Mouse (Mus musculus) CH12.LX (cell line): Measurements from ENCODE around the gene Zfpl1.
"Not testable (repeated sequence)": the region's sequence is repeated elsewhere in the genome, so short reads cannot be mapped to it uniquely, and the experiment has no call there.

Source experiments
- CHD2 ChIP-seq: IDR thresholded peaks from 2 replicates; pipeline ENCODE4 v1.6.1; 2011; ENCODE audit warnings: low read length, improper control_type of control experiment
- CTCF ChIP-seq, 2 experiments: IDR thresholded peaks in 1 of 2; conservative IDR thresholded peaks in 1 of 2; 2 replicates each; pipeline ENCODE4 v1.5.1; 2011 to 2012; ENCODE audit warnings: low read depth in 2 of 2, low read length in 2 of 2, improper control_type of control experiment in 1 of 2, inconsistent platforms in 1 of 2, mild to moderate bottlenecking in 1 of 2, moderate library complexity in 1 of 2
- ELF1 ChIP-seq: IDR thresholded peaks from 2 replicates; pipeline ENCODE4 v1.6.1; 2014; ENCODE audit warnings: low read depth, mild to moderate bottlenecking, inconsistent platforms, low read length, improper control_type of control experiment
- EP300 ChIP-seq: IDR thresholded peaks from 2 replicates; pipeline ENCODE4 v1.6.1; 2011; ENCODE audit warnings: low read length, improper control_type of control experiment
- IRF4 ChIP-seq: IDR thresholded peaks from 2 replicates; pipeline ENCODE4 v1.6.1; 2014; ENCODE audit warnings: low read depth, mild to moderate bottlenecking, inconsistent platforms, low read length, improper control_type of control experiment
- MAX ChIP-seq: IDR thresholded peaks from 2 replicates; pipeline ENCODE4 v1.6.1; 2011; ENCODE audit warnings: low read length, improper control_type of control experiment
- POLR2A ChIP-seq: IDR thresholded peaks from 2 replicates; pipeline ENCODE4 v1.6.1; 2011; ENCODE audit warnings: low read depth, mild to moderate bottlenecking, improper control_type of control experiment, low read length
- POLR2AphosphoS2 ChIP-seq: IDR thresholded peaks from 2 replicates; pipeline ENCODE4 v1.6.1; 2011; ENCODE audit warnings: low read depth, low read length, improper control_type of control experiment
- SMC3 ChIP-seq: IDR thresholded peaks from 2 replicates; pipeline ENCODE4 v1.6.1; 2011; ENCODE audit warnings: low read depth, low read length, improper control_type of control experiment
- TCF12 ChIP-seq: IDR thresholded peaks from 2 replicates; pipeline ENCODE4 v1.6.1; 2014; ENCODE audit warnings: low read depth, mild to moderate bottlenecking, inconsistent platforms, low read length, improper control_type of control experiment
- USF2 ChIP-seq: conservative IDR thresholded peaks from 2 replicates; pipeline ENCODE4 v1.6.1; 2011; ENCODE audit warnings: low read depth, low read length, improper control_type of control experiment
- ZC3H11A ChIP-seq: IDR thresholded peaks from 2 replicates; pipeline ENCODE4 v1.6.1; 2012; ENCODE audit warnings: low read depth, mild to moderate bottlenecking, inconsistent platforms, low read length, improper control_type of control experiment
- ZKSCAN1 ChIP-seq: IDR thresholded peaks from 2 replicates; pipeline ENCODE4 v1.6.1; 2012; ENCODE audit warnings: low read depth, inconsistent platforms, low read length, improper control_type of control experiment, borderline replicate concordance

GRCm38 (mm10) chr19:6133197-6133596 lies 48.4 kb upstream of the Zfpl1 start:
- not testable (repeated sequence) for TF ChIP-seq CTCF (conservative IDR thresholded peaks at IDR 0.05 in 1 of 2, IDR thresholded peaks at IDR 0.05 in 1 of 2; ENCODE audit: low read depth in 2 of 2, low read length in 2 of 2); POLR2AphosphoS2; CHD2; USF2; IRF4; ZKSCAN1; POLR2A; TCF12; SMC3; MAX; ZC3H11A; ELF1; EP300
